19 mouse cellular contexts compared by ENCODE assay signal in genomic region chr1:132696926-132697325, GRCm38 (mm10). TPM values are rescaled to one million over a fixed set of nuclear protein-coding genes. Genes with fewer than 3 reads are reported as not detected.
DNase-seq lines count a peak whose midpoint lies in the region; ATAC-seq and TF ChIP-seq lines count a peak whose summit lies in the region.
"Had no signal": no experiment of that assay in that cellular context is flagged by ENCODE, and none has a peak within 500 bp of the region (broad histone marks: within the 10 kb centered on the region; RNA-seq: fewer than 3 reads in every experiment).

No protein-coding gene starts in this region.

- H3K4me1 ChIP-seq in forebrain, embryonic 15.5 days: peaks cover 13% of the 10 kb centered on the region
- peaks cover 24% of the 10 kb centered on the region for H3K4me1 ChIP-seq in hindbrain, embryonic 16.5 days (ENCODE audit: control insufficient read depth, insufficient read depth, low read depth, low read length)
- H3K4me1 ChIP-seq in neural tube, embryonic 12.5 days: peaks cover 39% of the 10 kb centered on the region
- H3K4me1 ChIP-seq: heart, embryonic 15.5 days had no signal

- no peaks in the 10 kb centered on the region for H3K9me3 ChIP-seq in forebrain, embryonic 15.5 days
- no peaks in the 10 kb centered on the region for H3K9me3 ChIP-seq in hindbrain, embryonic 16.5 days (ENCODE audit: control insufficient read depth, low read length)
- no peaks in the 10 kb centered on the region for H3K9me3 ChIP-seq in neural tube, embryonic 12.5 days
- H3K9me3 ChIP-seq: heart, embryonic 15.5 days had no signal

- H3K36me3 ChIP-seq in forebrain, embryonic 15.5 days: no peaks in the 10 kb centered on the region; the same call in 1 of the 2 replicates
- H3K36me3 ChIP-seq in hindbrain, embryonic 16.5 days (ENCODE audit: control insufficient read depth, insufficient read depth, low read length): no peaks in the 10 kb centered on the region
- H3K36me3 ChIP-seq in neural tube, embryonic 12.5 days: no peaks in the 10 kb centered on the region
- H3K36me3 ChIP-seq: heart, embryonic 15.5 days had no signal

- no peak overlapping the region for H3K9ac ChIP-seq in forebrain, embryonic 15.5 days (replicated peaks)
- H3K9ac ChIP-seq in hindbrain, embryonic 16.5 days (ENCODE audit: low read depth, low read length): no peak overlapping the region
- H3K9ac ChIP-seq in neural tube, embryonic 12.5 days: no peak overlapping the region
- H3K9ac ChIP-seq: heart, embryonic 15.5 days had no signal

- DNase-seq in layer of hippocampus, adult 2 months (ENCODE audit: low spot score in 2 of 2): no peak
- no peak for DNase-seq in layer of hippocampus, adult 11-12 months (ENCODE audit: low spot score)
- DNase-seq in adrenal gland, postnatal 14 days: no peak
- DNase-seq in urinary bladder, adult 2 months (ENCODE audit: low spot score): no peak
- DNase-seq: adrenal gland, postnatal 25 days; cerebellum, adult 8-10 months; gastrocnemius, postnatal 14 days; heart, adult 2 months; kidney, adult 2 months; kidney, postnatal 36 days; liver; lung, adult 18-20 months; lung, postnatal 36 days; thymus, adult 2 months had no signal

- peak overlapping the region; percentile 40; the same call in 1 of the 2 replicates for H3K27ac ChIP-seq in layer of hippocampus, adult 2 months
- peak overlapping the region; percentile 72 for H3K27ac ChIP-seq in forebrain, embryonic 15.5 days (replicated peaks)
- H3K27ac ChIP-seq in hindbrain, embryonic 16.5 days (ENCODE audit: low read depth, low read length): peak overlapping the region; percentile 59
- H3K27ac ChIP-seq in neural tube, embryonic 12.5 days: peak overlapping the region; percentile 11; the same call in 1 of the 2 replicates
- H3K27ac ChIP-seq: heart, adult 2 months; heart, embryonic 15.5 days had no signal

- WGBS in forebrain, embryonic 15.5 days: 61% methylated on average over 4 of the region's 4 CpGs
- WGBS in hindbrain, embryonic 16.5 days: 32% methylated on average over 4 of the region's 4 CpGs
- 40% methylated on average over 4 of the region's 4 CpGs for WGBS in neural tube, embryonic 12.5 days

- H3K4me3 ChIP-seq in layer of hippocampus, adult 2 months: no peak overlapping the region
- H3K4me3 ChIP-seq in forebrain, embryonic 15.5 days: no peak overlapping the region
- H3K4me3 ChIP-seq in hindbrain, embryonic 16.5 days (ENCODE audit: low read length): no peak overlapping the region
- no peak overlapping the region for H3K4me3 ChIP-seq in neural tube, embryonic 12.5 days
- H3K4me3 ChIP-seq: heart, adult 2 months; heart, embryonic 15.5 days had no signal

- H3K4me2 ChIP-seq in forebrain, embryonic 15.5 days (replicated peaks): no peak overlapping the region
- H3K4me2 ChIP-seq in hindbrain, embryonic 16.5 days (ENCODE audit: low read length): no peak overlapping the region
- no peak overlapping the region for H3K4me2 ChIP-seq in neural tube, embryonic 12.5 days (replicated peaks)
- H3K4me2 ChIP-seq: heart, embryonic 15.5 days had no signal

- H3K27me3 ChIP-seq in forebrain, embryonic 15.5 days: no peaks in the 10 kb centered on the region
- H3K27me3 ChIP-seq in hindbrain, embryonic 16.5 days (replicated peaks; ENCODE audit: control insufficient read depth, insufficient read depth, low read length): no peaks in the 10 kb centered on the region
- H3K27me3 ChIP-seq in neural tube, embryonic 12.5 days (replicated peaks): no peaks in the 10 kb centered on the region
- H3K27me3 ChIP-seq: heart, embryonic 15.5 days had no signal

- no peak for ATAC-seq in forebrain, embryonic 15.5 days (replicated peaks)
- no peak for ATAC-seq in hindbrain, embryonic 16.5 days
- ATAC-seq in neural tube, embryonic 12.5 days (ENCODE audit: low FRiP score, low read depth): no peak
- ATAC-seq in erythroid progenitor cell, adult 5-6 weeks (replicated peaks; ENCODE audit: low FRiP score, poor library complexity, severe bottlenecking): no peak

- no peak for TF ChIP-seq CTCF in layer of hippocampus, adult 2 months (conservative IDR thresholded peaks at IDR 0.05)

RNA-seq across cellular contexts. Expression of gene Nfasc, which starts 44.7 kb away (rescaled TPM):
- 100 to 1,000 TPM; 150 to 169 TPM for total RNA-seq in layer of hippocampus, adult 2 months (2021)
- 51.5 and 59.0 TPM in 2 replicates for polyA plus RNA-seq in forebrain, embryonic 15.5 days (2015; fragmentation: Nextera tagmentation; extraction: Ambion mirVana)
- 36.1 and 40.0 TPM in 2 replicates for polyA plus RNA-seq in hindbrain, embryonic 16.5 days (2015; fragmentation: Nextera tagmentation; extraction: Ambion mirVana)
- 37.3 and 42.3 TPM in 2 replicates for polyA plus RNA-seq in neural tube, embryonic 12.5 days (2016; fragmentation: Nextera tagmentation; extraction: Ambion mirVana)
- total RNA-seq in adrenal gland, postnatal 14 days (2021): 4.2 and 5.1 TPM in 2 replicates
- not detected in 2 replicates for total RNA-seq in erythroid progenitor cell, adult 5-6 weeks (2015; ENCODE audit: low replicate concordance)
- not detected in 2 replicates for total RNA-seq in erythroid progenitor cell, adult 5-6 weeks (2017; ENCODE audit: low replicate concordance)
- 3.3 and 4.7 TPM in 2 replicates for polyA plus RNA-seq in urinary bladder, adult 2 months (2012; rRNA removed)

Comparison
In these comparisons a context has a peak if more than half of its experiments do, and no peak if none do; other contexts are left out.
1. H3K27ac ChIP-seq: peak in every context shown above with its lines; median percentile 72 in forebrain, embryonic 15.5 days; 59 in hindbrain, embryonic 16.5 days; 40 in layer of hippocampus, adult 2 months; 11 in neural tube, embryonic 12.5 days.